Mouse (Mus musculus): ENCODE results near the gene Wdr76.
"Not testable (repeated sequence)": the region's sequence is repeated elsewhere in the genome, so short reads cannot be mapped to it uniquely, and the experiment has no call there.

Gene Wdr76

DNA sequence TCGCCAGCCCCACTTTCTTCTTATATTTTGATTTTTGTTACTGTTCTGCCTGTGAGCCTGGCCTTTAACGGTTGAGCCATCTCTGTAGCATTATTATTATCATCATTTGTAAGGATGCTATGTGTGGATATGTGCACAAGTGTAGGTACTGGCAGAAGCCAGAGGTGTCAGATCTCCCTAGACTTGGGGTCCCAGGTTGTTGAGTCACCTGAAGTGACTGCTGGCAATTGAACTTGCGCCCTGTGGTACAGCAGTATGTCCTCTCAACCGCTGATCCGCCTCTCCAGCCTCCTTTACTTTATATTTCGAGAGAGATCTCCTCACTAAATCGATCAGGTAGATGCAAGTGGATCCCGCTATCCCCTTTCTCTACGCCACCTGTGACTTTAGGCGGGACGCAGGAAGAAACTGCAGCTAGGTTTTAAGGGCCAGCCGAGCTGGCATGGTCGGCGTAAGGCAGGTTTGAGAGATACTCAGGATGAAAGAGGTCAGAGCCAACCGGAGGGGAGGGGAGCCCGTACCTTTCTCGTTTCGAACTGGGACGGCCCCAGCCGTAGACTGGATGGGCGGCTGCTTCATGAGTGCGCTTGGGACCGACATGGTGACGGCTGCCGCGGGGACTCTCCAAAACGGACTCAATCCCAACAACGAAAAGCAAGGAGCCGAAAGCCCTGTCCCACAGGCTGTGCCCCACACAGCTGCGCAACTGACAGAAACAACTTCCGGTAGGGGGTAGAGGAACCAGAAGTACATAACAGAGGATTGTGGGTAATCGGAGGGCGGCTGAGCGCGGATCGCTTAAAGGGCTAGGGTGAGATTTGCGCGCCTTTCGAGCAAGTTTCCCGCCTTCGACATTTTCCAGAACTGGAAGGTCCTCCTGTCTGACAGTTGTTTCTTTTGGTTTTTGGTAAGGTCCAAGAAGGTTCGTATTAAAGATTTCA, at the start of gene Wdr76, which contains the start of gene Mfap1a:
TSS of gene Wdr76 (plus strand) at position 782 of the 941 bp plus-strand sequence.
TSS of gene Mfap1a (minus strand) at position 724 of the 941 bp plus-strand sequence.
- peak; percentile 72 for DNase-seq (ENCODE audit: low spot score)

- no peak for DNase-seq (ENCODE audit: low spot score)
Observed at GRCm38 (mm10) chr2:121460071-121460470, 46.5 kb upstream of the Wdr76 start.

- not testable (repeated sequence) for DNase-seq (ENCODE audit: low spot score)
Observed at GRCm38 (mm10) chr2:121468982-121469381, 37.5 kb upstream of the Wdr76 start.

DNA sequence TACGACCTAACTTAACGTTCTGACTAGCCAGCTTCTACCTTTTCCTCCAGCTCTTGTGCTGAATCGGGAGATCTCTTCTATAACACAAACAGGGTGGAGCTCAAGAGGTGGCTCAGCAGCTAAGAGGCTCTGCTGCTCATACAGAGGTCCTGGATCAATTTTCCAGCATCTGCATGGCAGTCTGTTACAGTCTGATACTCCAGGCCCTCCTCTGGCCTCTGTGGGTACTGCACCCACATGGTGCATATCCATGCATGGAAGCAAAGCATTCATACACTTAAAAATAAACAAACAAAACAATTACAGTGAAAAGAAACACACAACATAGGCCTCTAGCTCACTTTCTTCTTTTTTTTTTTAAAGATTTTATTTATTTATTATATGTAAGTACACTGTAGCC, 33.7 kb upstream of the Wdr76 start:
- not testable (repeated sequence) for DNase-seq (ENCODE audit: low spot score)

DNA sequence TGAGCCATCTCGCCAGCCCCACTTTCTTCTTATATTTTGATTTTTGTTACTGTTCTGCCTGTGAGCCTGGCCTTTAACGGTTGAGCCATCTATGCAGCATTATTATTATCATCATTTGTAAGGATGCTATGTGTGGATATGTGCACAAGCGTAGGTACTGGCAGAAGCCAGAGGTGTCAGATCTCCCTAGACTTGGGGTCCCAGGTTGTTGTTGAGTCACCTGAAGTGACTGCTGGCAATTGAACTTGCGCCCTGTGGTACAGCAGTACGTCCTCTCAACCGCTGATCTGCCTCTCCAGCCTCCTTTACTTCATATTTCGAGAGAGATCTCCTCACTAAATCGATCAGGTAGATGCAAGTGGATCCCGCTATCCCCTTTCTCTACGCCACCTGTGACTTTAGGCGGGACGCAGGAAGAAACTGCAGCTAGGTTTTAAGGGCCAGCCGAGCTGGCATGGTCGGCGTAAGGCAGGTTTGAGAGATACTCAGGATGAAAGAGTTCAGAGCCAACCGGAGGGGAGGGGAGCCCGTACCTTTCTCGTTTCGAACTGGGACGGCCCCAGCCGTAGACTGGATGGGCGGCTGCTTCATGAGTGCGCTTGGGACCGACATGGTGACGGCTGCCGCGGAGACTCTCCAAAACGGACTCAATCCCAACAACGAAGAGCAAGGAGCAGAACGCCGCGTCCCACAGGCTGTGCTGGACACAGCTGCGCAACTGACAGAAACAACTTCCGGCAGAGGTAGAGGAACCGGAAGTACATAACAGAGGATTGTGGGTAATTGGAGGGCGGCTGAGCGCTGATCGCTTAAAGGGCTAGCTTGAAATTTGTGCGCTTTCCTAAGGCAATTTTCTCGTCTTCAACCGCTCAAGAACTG, 33.0 kb upstream of the Wdr76 start, which contains the start of gene Mfap1b:
TSS of gene Mfap1b (minus strand) at position 767 of the 879 bp plus-strand sequence.
- DNase-seq (ENCODE audit: low spot score): peak; percentile 63

- no peak for DNase-seq (ENCODE audit: low spot score)
Observed at GRCm38 (mm10) chr2:121474180-121474535, 32.4 kb upstream of the Wdr76 start.

- not testable (repeated sequence) for DNase-seq (ENCODE audit: low spot score)
Observed at GRCm38 (mm10) chr2:121475306-121475705, 31.2 kb upstream of the Wdr76 start.

DNA sequence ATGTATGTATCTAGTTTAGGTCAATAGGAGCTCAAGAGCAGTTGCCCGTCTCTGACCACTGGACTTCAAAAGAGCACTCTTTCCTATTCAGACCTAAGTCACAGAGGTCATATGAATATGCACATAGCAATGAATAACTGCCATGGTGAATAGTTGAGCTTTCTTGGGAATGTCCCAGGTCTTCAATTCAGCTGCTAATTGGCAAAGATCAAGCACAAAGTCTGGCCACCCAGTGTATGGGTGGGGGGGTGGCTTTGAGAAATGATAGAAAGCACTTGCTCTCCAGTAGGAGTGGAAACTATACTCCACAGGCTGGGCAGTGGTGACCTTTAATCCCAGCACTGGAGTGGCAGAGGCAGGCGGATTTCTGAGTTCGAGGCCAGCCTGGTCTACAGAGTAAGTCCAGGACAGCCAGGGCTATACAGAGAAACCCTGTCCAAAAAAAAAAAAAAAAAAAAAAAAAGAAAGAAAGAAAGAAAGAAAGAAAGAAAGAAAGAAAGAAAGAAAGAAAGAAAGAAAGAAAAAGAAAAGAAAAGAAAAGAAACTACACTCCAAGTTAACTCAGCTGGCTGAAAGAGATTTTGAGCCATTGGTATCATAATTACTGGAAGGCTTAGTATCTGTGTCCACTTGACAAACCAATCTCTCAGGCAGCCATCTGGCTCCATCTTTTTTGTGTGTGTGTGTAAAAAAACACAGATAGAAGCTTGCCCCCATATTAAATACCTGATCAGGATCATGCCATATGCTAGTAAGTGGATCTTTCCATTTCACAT, 28.8 kb upstream of the Wdr76 start:
- no peak for DNase-seq (ENCODE audit: low spot score)

DNA sequence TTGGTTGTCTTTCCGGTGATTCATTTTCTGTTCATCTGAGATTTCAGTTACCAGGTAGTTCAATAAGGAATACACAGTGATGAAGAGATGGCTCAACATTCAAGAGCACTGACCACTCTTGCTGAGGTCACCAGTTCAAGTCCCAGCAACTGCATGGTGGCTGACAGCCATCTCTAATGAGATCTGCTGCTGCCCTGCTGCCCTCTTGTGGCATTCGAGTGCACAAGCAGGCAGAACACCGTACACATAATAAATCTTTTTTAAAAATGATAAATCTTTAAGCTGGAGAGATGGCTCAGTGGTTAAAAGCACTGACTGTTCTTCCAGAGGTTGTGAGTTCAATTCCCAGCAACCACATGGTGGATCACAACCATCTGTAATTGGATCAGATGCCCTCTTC, 26.0 kb upstream of the Wdr76 start:
- no peak for DNase-seq (ENCODE audit: low spot score)

- not testable (repeated sequence) for DNase-seq (ENCODE audit: low spot score)
Observed at GRCm38 (mm10) chr2:121480916-121481315, 25.6 kb upstream of the Wdr76 start.

DNA sequence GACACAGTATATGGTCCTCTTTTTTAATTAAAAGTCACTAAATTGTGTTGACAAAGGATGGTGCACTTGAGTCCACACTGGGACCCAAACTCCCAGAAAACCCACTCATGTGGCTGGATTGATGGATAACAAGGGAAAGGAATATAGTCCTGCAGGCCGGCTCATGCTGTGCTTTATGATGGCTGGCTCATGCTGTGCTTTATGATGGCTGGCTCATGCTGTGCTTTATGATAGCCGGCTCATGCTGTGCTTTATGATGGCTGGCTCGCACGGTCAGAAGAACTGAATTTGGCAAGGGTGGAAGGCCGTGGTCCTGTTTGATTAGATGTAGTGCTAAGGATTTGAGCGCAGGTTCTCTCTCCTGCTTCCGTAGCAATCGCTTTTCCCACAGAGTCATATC, 22.9 kb upstream of the Wdr76 start:
- no peak for DNase-seq (ENCODE audit: low spot score)

GRCm38 (mm10) chr2:121484403-121484802, 22.1 kb upstream of the Wdr76 start:
- DNase-seq (ENCODE audit: low spot score): not testable (repeated sequence)

DNA sequence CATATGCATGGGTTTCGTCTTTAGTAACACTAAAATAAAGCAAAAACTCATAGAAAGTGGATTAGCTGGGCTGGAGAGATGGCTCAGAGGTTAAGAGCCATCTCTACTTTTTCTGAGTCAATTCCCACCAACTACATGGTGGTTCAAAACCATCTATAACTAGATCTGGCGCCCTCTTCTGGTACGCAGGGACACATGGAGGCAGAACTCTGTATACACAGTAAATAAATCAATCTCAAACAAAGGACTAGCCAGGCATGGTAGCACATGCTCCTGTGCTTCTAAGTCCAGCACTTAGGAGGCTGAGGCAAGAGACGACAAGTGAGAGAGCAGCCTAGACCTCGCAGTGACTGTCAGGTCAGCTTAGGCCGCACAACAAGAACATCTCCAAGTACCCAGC, 5.0 kb upstream of the Wdr76 start:
- DNase-seq (ENCODE audit: low spot score): not testable (repeated sequence)

- no peak for DNase-seq (ENCODE audit: low spot score)
Observed at GRCm38 (mm10) chr2:121507173-121507950, 839 bp downstream of the Wdr76 start.

DNA sequence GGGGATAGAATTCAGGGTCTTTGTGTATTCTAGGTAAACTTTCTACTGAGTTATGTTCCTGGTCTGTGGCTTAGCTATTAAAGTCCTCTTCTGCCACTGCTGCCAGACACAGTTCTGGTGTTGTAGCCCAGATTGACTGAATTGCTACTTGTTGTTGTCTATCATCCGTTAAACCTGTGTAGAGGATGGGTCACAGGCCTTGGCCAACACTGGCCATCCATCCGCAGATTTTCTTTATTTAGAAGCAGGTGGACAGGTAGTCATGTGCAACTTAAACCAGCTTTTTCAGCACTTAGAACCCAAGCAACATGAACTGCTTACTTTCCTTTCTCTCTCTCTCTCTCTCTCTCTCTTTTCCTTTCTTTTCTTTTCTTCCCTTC, 1.4 kb downstream of the Wdr76 start:
- DNase-seq (ENCODE audit: low spot score): no peak

DNA sequence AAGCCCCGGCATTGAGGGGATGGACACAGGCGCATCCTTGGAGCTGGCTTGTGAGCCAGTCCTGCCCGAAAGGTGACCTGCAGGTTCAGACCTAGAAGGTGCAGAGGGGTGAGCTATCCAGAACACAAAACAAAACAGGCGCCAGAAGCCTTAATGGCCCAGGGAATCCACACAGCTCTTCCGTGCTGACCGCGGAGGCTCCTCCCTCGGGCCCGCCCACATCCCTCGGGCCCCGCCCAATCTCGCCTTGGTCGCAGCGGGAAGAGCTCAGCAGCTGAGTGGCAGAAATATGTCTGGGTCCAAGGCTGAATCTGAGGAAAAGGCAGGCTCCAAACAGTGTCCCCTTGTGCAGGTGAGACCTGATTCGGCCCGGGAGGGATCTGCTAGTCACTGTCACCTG, 3.1 kb downstream of the Wdr76 start:
- peak; percentile 74 for DNase-seq (ENCODE audit: low spot score)

DNA sequence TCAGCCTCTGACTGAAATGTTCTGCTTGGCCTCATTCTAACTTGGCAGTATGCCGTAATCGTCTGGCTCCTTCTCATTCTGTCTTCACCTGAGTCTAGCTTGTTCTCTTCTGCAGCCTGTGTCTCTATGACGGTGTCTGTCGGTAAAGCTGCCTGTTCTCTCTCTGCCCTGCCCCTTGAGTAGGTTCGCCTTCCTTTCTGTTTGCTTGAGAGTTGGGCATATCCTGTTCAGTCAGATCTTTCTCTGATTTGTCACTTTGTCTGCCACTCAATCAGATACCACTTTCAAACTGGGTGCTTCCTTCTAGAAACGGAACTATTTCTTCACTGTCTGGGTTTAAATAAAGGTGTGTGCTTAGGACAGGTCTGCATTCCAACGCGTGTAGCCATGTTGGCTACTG, 4.9 kb downstream of the Wdr76 start:
- no peak for DNase-seq (ENCODE audit: low spot score)

GRCm38 (mm10) chr2:121512991-121513765, 6.7 kb downstream of the Wdr76 start:
- not testable (repeated sequence) for DNase-seq (ENCODE audit: low spot score)

GRCm38 (mm10) chr2:121514211-121514610, 7.7 kb downstream of the Wdr76 start:
- DNase-seq (ENCODE audit: low spot score): no peak

DNA sequence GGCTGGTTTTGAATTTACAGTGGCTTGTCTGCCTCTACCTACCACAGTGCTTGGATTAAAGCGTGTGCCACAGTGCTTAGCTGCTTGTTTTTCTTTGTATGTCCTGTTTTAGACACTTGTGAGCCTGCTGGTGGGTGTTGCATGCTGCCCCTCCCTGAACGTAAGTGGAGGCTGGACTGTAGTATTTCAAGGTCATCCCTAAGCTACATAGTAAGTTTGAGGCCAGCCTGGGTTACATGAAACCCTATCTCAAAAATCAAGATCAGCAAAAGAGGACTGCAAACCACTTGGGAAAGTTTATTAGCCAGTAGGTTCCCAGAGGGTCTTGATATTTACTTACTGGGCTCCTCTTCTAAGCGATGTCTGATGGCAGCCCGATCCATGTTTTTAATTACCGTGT, 11.6 kb downstream of the Wdr76 start:
- DNase-seq (ENCODE audit: low spot score): no peak
